Mouse (Mus musculus) liver, adult 2 months (tissue): Measurements from ENCODE around the gene Evi5l. TPM values are rescaled to one million over a fixed set of nuclear protein-coding genes. Genes with fewer than 3 reads are reported as not detected.
A peak's percentile ranks its signal among the peaks of the same experiment; 100 is the strongest.

ENCODE experiments used
- DNase-seq: peaks from one replicate; pipeline ENCODE4 v3.0.0-alpha.2; 2011; ENCODE audit warnings: low read depth, low spot score; ENCODE audit errors: extremely low read depth
- H3K27ac ChIP-seq: fragments of 200-500 bp; replicated peaks from 2 replicates; pipeline ENCODE4 v1.5.1; 2012; ENCODE audit warnings: low read depth, mild to moderate bottlenecking, control low read depth, inconsistent platforms, low read length; ENCODE audit not compliant: insufficient read depth
- H3K27me3 ChIP-seq: fragments of 200-500 bp; 2 replicates; pipeline ENCODE4 v1.6.1; 2012; ENCODE audit warnings: mild to moderate bottlenecking, moderate library complexity, low read length, inconsistent platforms; ENCODE audit not compliant: control insufficient read depth, insufficient read depth
- H3K36me3 ChIP-seq: fragments of 200-500 bp; 2 replicates; pipeline ENCODE4 v1.6.1; 2012; ENCODE audit warnings: low read length, inconsistent platforms; ENCODE audit not compliant: control insufficient read depth, insufficient read depth
- H3K4me1 ChIP-seq: fragments of 200-500 bp; 2 replicates; pipeline ENCODE4 v1.6.1; 2011; ENCODE audit warnings: low read length; ENCODE audit not compliant: control insufficient read depth, insufficient read depth
- H3K4me3 ChIP-seq: fragments of 200-500 bp; 2 replicates; pipeline ENCODE4 v1.5.1; 2011; ENCODE audit warnings: low read depth, mild to moderate bottlenecking, control low read depth, low read length, moderate library complexity; ENCODE audit not compliant: insufficient read depth
- H3K79me2 ChIP-seq: fragments of 200-500 bp; 2 replicates; pipeline ENCODE4 v1.6.1; 2012; ENCODE audit warnings: inconsistent platforms, mild to moderate bottlenecking, low read length, moderate library complexity; ENCODE audit not compliant: control insufficient read depth, insufficient read depth
- H3K9ac ChIP-seq: fragments of 200-500 bp; 2 replicates; pipeline ENCODE4 v1.6.1; 2012; ENCODE audit warnings: low read depth, mild to moderate bottlenecking, control low read depth, inconsistent platforms, low read length
- CTCF ChIP-seq: fragments of 200-500 bp; IDR thresholded peaks from 2 replicates; pipeline ENCODE4 v1.5.1; 2011; ENCODE audit warnings: low read depth, low read length, control low read depth
- POLR2A ChIP-seq: fragments of 200-500 bp; IDR thresholded peaks from 2 replicates; pipeline ENCODE4 v1.6.1; 2011; ENCODE audit warnings: low read length, control low read depth; ENCODE audit not compliant: insufficient read depth; ENCODE audit errors: extremely low read depth
- WGBS: fragments of 180-500 bp; shearing (Covaris S2); methylation state at CpG from one replicate; pipeline ENCODE4 v1.1.7; 2018; 5-methylcytosine and 5-hydroxymethylcytosine counted together
- polyA plus RNA-seq: library from polyadenylated mRNA; depleted of rRNA; stranded (reverse); fragments of >200 nt; gene quantifications from 2 replicates; pipeline ENCODE4 v1.2.3, GENCODE M21; 2012
- total RNA-seq: library from RNA; depleted of rRNA; stranded (reverse); fragments of >200 nt; gene quantifications from 2 replicates; pipeline ENCODE4 v1.2.3, GENCODE M21; 2014

Gene Evi5l
- total and polyA plus RNA-seq, 2 experiments, result 3.2 to 8.0 TPM

DNA sequence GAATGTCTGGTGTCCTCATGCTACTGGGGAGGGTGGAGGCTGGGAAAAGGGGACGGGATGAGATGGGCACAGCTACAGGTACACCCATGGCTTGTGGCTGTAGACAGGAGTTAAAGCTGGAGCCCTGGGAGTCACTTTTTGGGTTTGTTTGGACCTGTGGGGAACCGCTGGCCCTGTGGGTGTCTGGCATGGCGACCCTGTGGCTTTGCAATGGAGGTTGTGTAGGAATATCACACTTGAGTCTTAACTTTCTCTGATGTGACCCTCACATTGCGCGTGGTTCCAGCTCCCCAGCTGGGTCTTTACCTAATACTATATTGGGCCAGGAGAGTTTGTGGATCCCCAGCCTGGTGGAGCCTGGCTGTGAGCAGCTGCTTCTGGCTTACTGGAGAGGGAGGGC is 78.7 kb downstream of the Evi5l start:
- WGBS, result 96% methylated on average over 5 of the region's 5 CpGs
- TF ChIP-seq POLR2A, result no peak
- no peak for TF ChIP-seq CTCF
- no peak for DNase-seq
- Histone ChIP-seq H3K4me1 (peaks cover under 1% of the 10 kb centered on the region), H3K27me3 (no peaks in the 10 kb centered on the region), H3K4me3 (no peak overlapping the region), H3K36me3 (peaks cover 13% of the 10 kb centered on the region), H3K27ac (no peak overlapping the region), H3K9ac (no peak overlapping the region), H3K79me2 (peaks cover 6% of the 10 kb centered on the region; the same call in 1 of the 2 replicates)

DNA sequence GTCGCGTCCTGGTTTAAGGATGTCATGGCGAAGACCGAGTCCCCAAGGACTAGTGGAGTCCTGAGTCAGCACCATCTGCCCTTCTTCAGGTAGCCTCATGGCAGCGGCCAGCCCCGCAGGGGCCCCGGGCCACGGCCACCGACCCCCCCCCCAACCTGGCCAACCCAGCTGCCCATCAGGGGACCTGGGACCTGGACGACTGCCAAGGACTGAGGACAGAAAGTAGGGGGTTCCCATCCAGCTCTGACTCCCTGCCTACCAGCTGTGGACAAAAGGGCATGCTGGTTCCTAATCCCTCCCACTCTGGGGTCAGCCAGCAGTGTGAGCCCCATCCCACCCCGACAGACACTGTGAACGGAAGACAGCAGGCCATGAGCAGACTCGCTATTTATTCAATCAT is 79.4 kb downstream of the Evi5l start:
- H3K36me3 ChIP-seq, result peaks cover 13% of the 10 kb centered on the region

DNA sequence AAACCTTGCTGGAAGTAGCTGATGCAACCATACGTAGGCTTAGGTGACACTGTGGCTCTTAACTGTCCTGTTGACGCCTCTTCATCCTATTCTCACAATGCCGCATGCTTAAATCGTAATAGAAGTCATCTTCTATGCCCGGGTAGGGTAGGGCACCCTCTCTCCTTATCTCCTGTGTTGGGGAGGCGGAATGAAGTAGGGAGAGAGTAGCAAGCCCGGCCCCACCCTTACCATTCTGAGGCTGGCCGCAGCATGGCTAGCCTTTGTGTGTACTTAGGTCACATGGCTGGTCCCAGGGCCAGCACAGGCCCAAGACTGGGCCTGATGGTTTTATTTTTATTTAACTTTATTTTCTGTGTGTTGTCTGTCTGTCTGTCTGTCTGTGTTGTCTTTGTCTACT is 80.9 kb downstream of the Evi5l start:
- no peak overlapping the region for H3K27ac ChIP-seq
- TF ChIP-seq CTCF, result no peak
- TF ChIP-seq POLR2A, result no peak
- no peaks in the 10 kb centered on the region for H3K27me3 ChIP-seq
- WGBS, result 78% methylated on average over 8 of the region's 8 CpGs
- H3K4me1 ChIP-seq, result no peaks in the 10 kb centered on the region
- H3K4me3 ChIP-seq, result no peak overlapping the region
- no peak overlapping the region for H3K9ac ChIP-seq
- H3K79me2 ChIP-seq, result no peaks in the 10 kb centered on the region
- peaks cover 13% of the 10 kb centered on the region for H3K36me3 ChIP-seq
- DNase-seq, result no peak

More for the DNA sequence above, 79.4 kb downstream of the Evi5l start:
- Histone ChIP-seq H3K79me2 (no peaks in the 10 kb centered on the region), H3K4me1 (no peaks in the 10 kb centered on the region), H3K4me3 (no peak overlapping the region), H3K27me3 (no peaks in the 10 kb centered on the region), H3K27ac (no peak overlapping the region), H3K9ac (no peak overlapping the region)
- no peak for DNase-seq
- 88% methylated on average over 13 of the region's 13 CpGs for WGBS
- no peak for TF ChIP-seq POLR2A
- TF ChIP-seq CTCF, result no peak

DNA sequence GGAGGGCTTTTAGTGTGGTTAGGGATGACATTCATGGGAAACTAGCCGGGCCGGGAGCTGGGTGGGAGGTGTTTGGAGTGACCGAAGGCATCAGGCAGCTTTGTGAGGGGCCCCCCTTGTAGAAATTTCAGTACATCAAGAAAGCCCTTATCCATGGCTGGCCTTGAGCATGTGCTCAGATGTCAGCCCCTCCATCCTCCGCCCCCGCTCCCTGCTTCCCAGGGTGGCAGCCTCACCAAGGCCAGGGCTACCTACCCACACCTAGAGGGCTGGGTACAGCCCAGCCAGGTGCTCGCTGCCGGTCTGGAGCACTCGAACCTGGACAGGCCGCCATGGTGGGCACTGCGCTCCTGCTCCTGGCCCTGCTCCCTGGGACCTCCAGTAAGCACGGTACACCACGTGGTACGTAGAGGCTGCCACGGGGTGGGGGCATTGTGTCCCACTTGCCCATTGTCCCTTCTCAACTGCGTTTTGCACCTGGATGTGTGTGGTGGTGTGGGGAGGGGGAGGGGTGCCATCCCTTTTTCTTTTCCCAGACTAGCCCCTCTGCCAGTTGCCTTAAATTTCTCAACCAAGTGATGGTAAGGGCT is 81.7 kb downstream of the Evi5l start, which contains the start of gene Tgfbr3l:
Tgfbr3l (plus strand) TSS at position 264 of the 590 bp plus-strand sequence.
- DNase-seq, result no peak

DNA sequence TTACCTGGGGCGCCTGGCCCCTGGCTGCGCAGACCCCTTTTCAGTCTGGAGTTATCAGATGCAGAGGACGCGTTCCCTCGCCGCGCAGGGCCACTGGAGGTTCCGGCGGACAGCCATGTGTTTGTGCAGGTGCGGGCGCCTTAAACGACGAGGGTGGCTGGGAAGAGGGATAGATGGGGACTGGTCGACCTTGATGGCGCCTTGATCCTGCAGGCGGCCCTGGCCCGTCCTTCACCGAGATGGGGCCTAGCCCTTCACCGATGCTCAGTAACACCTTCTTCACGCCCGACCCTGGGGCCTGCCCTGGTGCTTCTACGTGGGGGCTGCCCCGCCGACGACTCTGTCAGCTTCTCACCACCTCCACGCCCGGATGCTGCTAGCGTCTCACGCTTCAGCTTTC is 82.8 kb downstream of the Evi5l start:
- Histone ChIP-seq H3K4me1 (peaks cover 5% of the 10 kb centered on the region), H3K27me3 (no peaks in the 10 kb centered on the region), H3K27ac (no peak overlapping the region), H3K4me3 (no peak overlapping the region), H3K9ac (no peak overlapping the region), H3K36me3 (peaks cover 5% of the 10 kb centered on the region; the same call in 1 of the 2 replicates), H3K79me2 (no peaks in the 10 kb centered on the region)
- DNase-seq, result no peak
- WGBS, result 72% methylated on average over 29 of the region's 29 CpGs
- TF ChIP-seq POLR2A, result no peak
- TF ChIP-seq CTCF, result no peak

More for the DNA sequence above, 81.7 kb downstream of the Evi5l start, which contains the start of gene Tgfbr3l:
- Histone ChIP-seq H3K79me2 (no peaks in the 10 kb centered on the region), H3K4me3 (no peak within 1 kb of the TSS), H3K27me3 (no peaks in the 10 kb centered on the region), H3K36me3 (peaks cover 13% of the 10 kb centered on the region), H3K9ac (no peak within 1 kb of the TSS), H3K4me1 (peaks cover 4% of the 10 kb centered on the region), H3K27ac (no peak within 1 kb of the TSS)
- WGBS, result 84% methylated on average over 15 of the region's 15 CpGs
- no peak for TF ChIP-seq CTCF

DNA sequence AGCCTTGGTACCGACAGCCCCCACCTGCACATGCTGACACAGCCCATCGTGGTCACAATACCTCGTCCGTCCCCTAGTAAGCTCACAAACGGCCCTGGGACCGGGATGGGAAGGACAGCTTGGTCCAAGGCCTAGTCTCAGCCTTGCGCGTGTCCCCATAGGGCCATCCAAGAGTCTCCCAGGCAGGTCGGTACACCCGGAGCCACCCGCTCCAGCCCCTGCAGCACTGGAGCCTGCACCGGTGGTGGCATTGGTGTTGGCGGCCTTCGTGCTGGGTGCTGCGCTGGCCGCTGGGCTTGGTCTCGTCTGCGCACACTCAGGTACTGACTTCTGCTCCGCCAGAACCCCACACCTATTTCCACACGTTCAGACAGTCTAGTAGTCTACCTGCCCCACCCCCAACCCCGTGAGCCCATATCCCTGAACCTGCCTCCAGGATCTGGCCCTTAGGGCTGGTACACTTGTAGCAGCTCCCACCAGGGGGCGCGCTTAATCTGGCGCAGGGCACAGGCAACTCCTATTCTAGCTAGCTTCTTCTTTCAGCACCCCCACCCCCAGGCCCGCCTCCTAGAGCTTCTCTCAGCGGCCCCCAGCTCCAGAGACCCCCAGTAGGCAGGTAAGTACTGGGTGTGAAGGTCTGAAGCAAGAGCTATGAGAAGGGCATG is 84.1 kb downstream of the Evi5l start:
- no peak overlapping the region for H3K9ac ChIP-seq
- peak; percentile 49 for DNase-seq
- H3K27me3 ChIP-seq, result no peaks in the 10 kb centered on the region
- TF ChIP-seq POLR2A (no peak), CTCF (peak; percentile 91)
- no peak overlapping the region for H3K4me3 ChIP-seq
- no peaks in the 10 kb centered on the region for H3K79me2 ChIP-seq
- peaks cover 3% of the 10 kb centered on the region; the same call in 1 of the 2 replicates for H3K36me3 ChIP-seq
- WGBS, result 46% methylated on average over 26 of the region's 26 CpGs
- H3K27ac ChIP-seq, result no peak overlapping the region
- peaks cover 6% of the 10 kb centered on the region for H3K4me1 ChIP-seq
